Mouse (Mus musculus) lung, adult 18-20 months (tissue): ENCODE measurements at regions not wholly inside any gene's neighbourhood (a gene's known extent, or its start where the extent isn't known, plus 50 kb on each side); places are given as distances from the start of the nearest gene placed in this dataset.

ENCODE experiments used
- DNase-seq, 2 experiments: peaks; one replicate each; pipeline ENCODE4 v3.0.0; 2022; ENCODE audit warnings: mixed read lengths in 2 of 2

DNA sequence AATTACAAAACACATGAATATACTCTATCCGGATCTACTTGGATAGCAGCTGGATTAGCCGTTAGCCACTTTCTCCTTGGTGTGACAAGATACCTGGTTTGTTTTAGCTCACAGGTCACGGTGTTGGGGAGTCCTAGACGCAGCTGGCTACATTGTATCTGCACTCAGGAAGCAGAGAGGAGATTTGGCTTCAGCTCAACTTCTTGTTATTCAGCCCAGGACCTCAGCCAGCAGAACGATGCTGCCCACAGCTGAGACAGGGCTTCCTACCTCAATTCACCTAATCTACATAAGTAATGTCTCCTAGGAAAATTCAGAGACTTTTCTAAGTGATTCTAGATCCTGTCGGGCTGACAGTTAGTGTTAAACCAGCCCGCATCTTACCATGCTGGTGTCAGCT is 289.4 kb downstream of the 3100002H09Rik start:
- no peak for DNase-seq

DNA sequence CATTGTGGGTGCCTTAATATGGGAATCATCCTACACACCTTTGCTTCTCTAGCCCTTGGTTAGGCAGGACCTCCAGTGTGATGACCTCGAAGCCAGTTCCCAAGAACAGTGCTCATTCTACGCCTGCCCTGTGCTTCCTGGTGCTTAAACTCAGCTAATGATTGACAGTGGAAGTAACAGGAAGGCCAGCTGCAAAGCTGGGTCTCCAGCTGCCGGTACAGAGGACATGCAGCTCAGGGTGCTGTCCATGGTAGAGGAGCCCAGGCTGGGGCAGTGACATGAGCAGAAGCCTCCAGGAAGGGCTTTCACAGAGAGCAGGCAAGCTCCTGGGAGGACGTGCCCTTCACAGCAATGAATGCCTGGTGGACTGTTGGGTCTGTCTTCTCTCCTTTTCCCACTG is 293.6 kb downstream of the 3100002H09Rik start:
- no peak for DNase-seq

DNA sequence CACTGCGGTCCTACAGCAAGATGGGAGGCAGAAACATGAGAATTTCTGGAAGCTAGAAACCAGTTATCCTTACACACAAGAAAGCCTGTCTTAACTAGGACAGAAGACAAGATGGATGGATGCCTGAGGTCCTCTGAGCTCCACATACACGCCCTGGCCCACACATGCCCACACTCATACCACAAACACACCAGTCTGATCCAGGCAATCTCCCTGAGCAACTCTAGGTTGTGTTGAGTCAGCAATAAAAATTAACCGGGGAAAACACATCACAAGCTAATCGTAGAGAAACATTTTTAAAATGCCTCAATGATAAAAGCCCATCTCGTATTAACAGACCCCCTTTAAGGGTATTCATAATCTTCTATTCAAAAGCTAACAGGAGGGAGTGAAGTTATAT is 298.9 kb downstream of the 3100002H09Rik start:
- DNase-seq = no peak

DNA sequence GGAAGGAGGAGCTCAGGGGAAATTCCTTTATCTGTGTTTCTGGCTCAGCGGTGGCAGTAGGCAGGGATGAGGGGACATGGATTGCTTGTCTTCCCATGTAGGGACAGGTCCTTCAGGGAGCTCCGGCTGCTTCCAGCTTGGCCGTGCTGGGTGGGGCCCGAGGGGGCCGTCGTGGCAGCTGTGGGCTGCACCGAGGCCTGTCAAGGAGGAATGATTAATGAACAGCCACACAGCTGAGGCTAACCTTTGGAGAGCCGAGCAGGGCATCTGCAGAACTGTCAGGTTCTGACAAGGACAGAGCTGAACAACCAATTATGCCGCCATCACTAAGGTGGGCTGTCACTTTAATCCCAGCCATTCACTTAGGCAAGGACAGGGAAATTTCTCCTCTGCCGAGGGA is 300.0 kb downstream of the 3100002H09Rik start:
- DNase-seq = no peak

DNA sequence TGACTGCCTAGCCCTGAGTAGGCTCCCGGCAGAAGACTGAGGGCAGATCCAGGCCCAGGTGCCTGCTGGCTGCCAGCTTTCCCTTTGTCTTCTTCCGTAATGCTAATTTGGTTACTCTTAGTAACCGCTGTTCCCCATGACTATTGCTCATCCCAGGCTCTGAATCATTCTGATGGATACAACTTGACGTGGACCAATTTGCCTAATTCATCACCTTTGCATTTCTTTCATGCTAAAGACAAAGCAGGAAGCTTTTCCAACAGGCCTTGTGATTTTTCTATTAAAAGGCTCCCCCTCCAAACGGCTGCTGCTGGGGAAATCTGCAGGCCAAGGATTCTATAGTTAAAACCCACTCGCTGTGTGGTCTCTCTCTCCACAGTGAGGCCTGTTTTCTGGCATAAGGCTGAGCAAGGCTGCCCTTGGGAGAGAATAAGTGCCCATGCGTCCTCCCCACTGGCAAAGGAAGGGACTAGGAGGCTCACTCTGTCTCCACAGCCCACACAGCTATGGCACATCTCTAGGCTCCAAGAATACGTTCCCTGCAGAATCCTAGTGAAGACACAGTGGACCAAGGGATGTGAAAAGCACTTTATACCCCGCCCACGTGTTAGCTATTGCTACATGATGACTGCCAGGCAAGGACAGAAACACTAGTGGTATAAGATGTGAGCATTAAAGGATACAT is 304.6 kb downstream of the 3100002H09Rik start:
- DNase-seq = no peak

DNA sequence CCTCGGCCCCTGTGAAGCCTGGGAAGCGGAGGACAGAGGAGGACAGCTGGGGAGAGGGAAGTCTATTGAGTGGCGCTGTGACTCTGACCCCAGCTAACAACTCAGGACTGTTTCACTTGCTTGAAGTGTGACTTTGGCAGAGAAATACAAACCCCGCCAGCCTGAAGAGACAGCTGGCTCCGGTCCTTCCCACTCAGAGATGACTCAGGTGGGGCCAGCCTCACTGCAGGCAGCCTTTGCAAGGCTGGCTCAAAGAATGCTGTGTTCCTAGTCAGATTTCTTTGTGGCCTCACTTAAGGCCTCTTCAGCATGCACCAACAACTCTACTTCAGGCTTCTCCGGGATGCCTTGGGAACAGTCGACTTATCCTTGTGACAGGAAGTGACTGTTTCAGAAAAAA is 307.7 kb downstream of the 3100002H09Rik start:
- DNase-seq = no peak

DNA sequence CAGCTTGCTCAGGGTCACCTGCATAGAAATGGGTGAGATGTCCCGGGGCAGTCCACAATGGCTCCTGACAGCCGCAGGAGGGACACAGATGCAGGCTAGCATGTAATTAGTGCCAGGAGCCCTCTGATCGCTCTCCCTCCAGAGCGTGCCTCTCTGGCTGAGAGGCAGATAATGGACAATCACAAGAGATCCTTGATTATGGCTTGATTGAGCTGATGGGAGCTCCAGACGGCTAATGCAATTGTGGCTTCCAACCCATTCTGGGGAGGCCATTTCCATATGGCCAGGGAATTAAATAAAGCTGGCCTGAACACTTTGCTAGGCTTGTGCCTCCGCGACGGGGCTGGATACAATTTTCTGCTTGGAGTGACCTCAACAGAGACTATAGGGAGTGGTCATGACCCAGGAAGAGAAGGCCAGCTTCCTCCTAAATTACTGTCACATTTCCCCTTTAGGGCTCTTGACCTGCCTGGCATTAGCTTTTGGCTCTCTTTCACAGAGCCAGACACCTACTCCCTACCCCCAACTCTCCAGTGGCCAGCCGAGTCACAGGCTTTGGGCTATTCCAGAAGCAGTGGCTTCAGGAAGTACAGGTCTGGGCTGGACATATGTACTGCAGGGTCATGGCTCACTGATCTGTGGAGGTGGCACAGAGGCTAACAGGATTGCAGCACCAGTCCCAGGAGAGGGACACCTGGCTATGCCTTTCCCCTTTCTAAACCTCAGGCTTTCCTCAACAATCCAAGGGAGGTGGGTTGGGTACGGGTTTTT is 311.8 kb downstream of the 3100002H09Rik start:
- DNase-seq = no peak

DNA sequence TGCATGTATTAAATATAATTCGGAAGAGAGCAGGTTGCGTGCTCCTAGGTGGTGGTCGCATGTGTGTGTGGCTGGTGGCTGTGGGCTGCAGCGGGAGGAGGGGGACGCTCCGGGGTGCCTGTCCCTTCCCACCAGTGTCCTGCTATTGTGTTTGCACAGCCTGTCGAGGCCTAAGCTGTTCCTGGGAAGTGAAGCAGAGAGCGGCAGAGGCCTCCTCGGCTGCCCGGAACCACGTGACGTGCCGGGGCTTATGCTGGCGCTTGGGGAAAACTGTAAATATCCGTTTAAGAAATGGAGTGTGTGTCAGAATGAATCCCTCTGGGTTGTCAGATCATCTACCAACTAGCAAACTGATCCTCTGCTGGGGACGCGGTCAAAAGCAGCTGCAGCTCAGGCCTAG is 318.3 kb downstream of the 3100002H09Rik start:
- no peak for DNase-seq

DNA sequence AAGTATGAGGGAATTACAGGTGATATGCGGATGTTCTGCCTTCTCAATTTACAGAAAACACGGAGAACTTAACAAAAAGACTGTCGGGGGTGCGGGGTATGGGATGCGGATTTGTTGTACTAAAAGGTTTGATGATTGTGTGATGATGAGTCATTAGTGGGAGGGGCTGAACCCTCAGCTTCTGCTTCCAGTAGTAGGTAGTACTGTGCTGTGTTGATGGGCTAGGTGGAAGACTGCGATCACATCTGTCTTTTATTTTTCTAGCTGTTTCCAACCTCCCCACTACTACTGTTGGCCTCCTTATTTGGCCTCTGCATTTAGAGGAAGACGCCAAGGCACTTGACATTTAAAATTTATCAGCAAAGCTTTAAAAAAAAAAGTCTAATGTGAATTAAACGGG is 318.8 kb downstream of the 3100002H09Rik start:
- DNase-seq = no peak

DNA sequence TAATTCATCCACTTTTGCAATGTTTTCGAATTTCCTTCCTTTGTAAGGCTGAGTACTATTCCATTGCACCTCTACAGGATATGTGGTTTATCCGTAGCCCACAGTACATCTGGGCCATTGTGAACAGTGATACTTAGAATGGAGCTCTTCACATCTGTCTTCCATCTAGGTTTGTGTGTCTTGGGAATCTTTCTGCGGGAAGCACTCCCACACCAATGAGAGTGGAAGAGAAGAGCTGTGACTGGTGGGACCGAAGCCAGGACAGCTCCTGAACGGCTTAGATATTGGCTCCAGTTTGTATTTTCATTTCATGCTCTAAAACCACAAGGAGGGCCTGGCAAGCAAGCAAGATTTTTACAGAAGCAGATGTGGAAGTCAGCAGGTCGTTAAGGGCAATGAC is 323.1 kb downstream of the 3100002H09Rik start:
- no peak for DNase-seq

DNA sequence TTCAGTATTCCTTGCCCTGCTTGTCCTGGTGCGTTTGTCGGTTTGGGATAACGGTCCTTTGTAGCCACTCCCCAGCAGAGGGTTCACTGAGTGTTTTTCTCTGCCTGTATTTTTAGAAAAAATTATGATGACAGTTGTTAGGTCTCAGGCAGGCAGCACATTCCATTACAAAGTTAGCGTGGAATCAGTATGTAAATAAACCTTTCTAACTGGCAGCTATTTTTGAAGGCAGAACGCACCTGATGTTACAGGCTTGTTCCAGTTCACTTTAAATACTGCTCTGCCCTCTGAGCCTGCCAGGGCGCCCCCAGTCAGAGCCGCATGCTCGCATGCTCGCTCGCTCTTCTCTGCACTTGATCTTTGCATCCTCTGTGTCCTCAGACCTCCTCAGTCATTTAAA is 331.9 kb downstream of the 3100002H09Rik start:
- DNase-seq = no peak

DNA sequence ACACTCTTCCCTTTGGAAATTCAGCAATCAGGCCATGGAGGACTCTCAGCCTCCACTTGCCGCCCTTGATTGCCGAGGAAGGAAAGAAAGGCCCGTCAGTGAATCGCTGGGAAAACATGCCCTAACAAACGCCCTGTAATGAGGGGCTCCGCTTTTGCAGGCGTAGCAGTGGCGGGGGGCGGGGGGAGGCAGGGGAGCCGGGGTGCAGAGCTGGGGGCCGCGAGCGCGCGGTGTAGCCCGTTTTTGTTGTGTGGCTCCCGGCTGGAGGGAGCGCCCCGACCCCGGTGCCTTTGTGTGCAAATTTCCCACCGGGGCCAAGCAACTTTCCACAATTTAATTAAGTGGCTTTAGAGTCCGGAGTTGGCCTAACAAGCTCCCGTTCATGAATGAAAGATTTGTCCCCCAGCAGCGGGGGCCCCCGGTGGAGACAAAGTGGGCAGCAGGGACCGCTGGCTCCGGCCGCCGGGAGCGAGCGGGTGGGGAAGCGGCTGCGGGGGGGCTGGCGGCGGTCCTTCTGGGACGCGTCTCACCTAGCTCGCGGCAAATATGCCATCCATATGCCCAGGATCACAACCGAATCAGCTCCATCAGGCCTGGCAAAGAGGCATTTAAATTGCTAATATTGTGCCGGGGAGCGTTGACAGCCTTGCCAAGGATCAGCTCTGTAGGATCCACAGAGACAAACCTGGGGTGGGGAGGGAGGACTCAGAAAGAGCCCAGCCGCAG is 333.0 kb downstream of the 3100002H09Rik start:
- DNase-seq = peak; percentile 21 to 46

DNA sequence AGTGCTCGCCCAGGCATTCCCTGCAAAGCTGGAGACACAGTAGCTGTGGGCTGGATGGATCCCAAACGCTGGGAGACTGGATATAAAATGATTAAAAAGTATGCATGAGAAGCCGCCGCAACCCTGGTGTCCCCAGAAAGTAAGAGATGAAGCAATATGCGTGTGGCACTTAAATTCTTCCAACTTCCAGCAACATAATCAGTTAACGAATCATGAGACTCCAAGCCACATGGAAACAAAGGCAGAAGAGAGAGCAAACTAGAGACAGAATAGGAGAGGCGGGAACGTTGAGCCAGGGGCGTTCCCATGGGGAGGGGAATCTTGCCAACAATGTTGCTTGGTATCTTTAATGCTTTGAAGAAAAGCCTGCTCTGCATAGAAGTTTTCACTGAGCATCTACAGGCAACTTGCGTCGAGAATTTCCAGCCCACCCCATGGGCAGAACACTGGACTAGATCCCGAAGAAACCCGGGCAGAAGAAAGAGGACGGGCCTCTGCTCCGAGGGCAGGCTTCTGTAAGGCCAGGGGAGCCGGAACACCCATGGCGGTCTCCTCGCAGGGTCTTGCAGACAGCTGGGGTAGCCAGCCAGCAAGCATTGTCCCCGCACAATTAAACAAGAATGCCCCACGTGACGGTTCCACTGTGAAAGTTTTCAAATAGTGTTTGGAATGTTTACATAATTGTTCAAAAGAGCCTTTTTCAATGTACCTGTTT is 333.7 kb downstream of the 3100002H09Rik start:
- peak in 1 of 2 experiments; percentile 7 for DNase-seq

DNA sequence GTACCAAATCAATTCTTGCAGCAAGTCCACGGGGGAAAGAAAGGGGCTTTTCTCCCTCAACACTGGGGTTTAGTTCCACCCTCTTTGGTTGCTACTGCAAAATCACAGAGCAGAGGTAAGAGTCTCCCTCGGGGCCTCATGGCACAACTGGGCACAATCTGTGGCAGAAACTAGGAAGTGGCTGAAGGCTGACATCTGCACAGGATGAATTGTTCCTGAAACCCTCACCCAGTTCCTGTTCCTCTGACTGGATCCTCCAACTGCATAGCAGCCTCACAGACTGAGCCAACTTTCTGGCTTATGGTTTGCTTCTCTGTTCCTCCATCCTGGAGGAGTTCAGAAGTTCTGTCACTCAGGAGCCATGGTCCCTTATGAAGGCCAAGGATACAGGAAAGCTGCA is 338.6 kb downstream of the 3100002H09Rik start:
- no peak for DNase-seq

DNA sequence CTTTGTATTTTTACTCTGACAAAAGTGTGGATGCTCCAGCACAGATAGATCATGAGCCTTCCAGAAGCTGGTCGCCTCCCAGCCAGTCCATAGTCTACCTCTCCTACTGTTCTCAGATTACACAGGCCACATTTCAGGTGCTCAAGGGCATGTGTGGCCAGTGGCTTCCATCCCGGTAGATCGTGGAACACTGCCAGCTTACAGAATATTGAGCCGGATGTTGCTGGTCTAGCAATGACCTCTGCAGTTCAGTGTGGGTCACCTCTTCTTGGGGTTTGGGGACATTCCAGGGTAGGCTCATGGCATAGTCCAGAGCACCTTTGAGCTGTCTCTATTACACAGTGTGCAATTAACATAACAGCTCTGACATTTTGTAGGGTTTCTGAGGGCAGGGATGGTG is 342.2 kb downstream of the 3100002H09Rik start:
- no peak for DNase-seq

DNA sequence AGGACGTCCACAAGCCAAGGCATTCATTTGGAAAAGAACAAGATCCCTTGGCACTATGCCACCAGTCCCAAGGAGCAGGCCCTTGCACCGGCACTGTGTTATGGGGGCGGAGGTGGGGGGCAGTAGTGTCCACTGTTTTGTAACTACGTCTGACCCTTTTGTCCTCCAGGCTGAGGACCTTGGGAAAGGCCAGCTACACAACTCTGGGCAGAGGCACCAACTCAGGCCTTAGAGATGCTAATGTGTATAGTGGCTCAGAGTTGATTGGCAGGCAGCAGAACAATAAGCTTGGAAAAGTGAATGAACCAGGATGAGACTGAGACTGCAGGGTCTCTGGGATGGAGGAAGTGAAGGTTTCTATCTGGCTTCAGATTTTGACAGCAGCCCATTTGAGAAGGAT is 344.0 kb downstream of the 3100002H09Rik start:
- no peak for DNase-seq

DNA sequence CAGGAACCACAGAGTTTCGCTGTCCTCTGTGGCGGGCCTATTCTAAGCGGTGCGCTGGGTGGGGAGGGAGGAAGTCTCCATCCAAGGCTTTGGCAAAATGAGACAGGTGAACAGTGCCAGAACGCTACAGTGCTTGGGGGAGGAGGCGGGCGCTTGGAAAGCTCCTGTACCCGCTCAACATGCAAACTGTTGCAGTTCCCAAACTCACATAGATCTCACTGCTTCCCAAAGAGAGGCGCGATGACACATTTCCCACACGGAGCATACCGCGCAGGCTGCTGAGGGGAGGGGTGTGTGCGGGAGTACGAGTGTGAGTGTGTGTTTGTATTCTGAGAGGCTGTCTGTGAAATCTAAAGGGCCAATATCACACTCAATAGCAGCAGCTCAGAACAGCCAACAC is 345.1 kb downstream of the 3100002H09Rik start:
- no peak for DNase-seq

DNA sequence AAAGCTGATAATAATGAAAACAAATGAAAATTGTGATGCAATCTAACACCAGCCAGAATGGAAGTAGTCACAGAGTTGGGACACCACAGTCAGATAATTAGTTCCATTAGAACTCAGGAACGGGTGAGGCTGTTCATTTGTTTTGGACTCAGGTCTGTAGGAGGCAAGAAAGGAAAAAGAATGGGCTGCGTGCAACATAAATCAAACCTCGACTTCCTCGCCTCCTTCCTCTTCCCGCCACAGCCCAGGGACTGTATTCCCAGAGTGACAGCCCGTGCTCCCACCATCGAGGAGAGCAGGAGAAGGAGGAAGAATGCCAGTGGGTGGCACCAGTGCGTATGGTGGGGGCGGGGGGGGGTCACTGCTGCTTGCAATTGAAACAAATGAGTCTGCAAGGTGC is 339.2 kb upstream of the 4930535I16Rik start:
- no peak for DNase-seq

DNA sequence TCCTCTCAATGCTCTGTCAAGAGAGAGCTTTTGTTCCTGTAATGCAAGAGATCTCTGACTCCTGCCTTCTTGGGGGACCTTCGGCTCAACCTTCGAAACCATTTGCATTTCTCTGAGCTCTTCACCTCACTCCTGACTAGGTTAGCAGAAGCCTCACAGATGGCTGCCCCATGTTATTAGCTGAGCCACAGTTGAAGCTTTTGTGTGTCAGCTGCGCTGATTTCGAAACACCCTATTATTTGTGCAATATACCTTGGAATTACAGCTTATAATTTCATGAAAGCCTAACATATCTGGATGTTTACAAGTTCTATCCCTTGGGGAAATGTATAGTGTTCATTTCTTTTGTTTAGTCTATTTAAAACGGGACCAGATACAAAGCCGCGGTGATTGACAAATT is 338.7 kb upstream of the 4930535I16Rik start:
- no peak for DNase-seq

DNA sequence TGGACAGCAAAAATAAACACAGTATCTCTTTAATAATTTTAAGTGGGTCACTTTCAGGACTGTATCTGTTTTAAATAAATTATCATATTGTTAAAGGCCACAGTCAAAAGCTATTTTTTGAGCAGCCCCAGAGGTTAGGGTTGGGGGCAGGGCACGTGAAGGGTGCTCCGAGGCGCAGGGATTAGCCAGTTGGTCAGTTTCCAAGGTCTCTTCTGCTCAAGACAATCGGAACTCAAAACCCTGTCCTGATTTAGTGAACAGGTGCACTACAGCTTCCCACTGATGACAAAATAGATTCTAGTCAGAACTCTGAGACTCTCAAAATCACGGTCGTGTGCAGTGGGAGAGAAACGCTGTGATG is 337.3 kb upstream of the 4930535I16Rik start:
- no peak for DNase-seq

DNA sequence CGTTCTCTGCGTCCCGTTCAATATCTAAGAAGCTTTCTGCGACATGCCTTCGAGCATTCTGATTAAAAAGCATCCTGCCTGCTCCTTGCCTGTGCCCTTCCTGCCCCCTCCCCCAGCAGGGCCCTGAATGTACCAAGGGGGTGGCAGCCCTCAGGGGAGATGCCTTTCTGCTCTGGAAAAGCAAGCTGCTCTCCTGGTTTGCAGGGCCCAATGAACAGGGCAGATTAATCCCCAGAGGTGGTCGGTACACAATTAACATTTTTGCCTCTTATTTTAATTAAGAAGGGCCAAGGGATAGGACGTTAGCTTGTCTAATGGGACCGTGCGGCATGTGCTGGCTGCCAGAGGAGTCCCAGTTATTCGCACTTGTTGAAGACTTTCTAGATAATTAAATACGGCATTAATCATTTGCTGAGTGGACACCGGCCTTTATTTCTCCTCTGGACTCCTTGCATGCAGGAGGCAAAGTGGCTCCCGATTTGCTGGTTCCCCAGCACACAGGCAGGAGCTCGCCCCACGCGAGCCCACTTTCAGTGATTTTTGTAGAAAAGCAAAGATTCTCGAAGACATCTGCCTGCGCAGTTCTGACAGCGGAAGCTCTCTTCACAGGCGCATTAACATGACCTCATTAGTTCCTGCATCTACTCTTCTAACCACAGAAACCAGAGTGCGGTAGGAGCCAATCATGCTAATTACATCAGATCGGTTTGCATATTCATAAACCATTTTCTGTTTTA is 336.8 kb upstream of the 4930535I16Rik start:
- DNase-seq = no peak

DNA sequence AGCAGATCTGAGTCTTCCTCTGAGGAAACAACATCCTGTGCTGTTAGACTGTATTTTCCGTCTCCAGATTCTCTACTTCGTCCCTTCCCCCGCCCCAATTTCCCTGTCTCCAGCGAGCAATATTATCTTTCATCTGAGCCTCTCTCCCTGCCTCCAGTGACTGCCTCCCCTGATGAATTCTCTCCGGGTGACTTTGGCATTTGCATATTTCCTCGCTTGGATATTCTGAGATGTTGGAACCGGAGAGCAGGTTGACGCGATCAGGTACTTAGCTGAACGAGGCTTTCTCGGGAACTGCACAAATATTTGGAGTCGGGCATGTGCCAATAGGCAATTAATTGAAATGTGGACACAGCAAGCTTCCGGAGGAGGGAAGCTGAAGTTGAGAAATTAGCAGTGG is 323.8 kb upstream of the 4930535I16Rik start:
- peak in 1 of 2 experiments; percentile 5 for DNase-seq

DNA sequence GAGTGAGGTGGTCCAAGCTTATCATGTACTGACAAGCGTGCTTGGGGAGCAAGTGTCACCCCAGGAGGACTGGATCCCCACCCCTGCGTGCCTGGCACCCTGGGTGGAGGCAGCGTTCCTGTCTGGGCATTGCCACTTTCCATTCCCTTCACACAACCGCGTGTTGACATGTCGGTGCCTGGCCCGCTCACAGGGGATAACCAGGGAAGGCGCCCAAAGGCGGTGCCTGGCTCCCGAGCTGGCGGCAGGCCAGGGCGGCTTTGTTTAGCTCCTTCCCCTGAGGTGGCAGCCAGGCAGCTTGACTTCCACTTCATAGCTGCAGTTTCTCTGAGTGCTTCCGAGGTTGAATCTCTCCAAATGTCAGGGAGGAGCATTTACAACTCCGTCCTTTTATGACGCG is 318.7 kb upstream of the 4930535I16Rik start:
- peak; percentile 63 to 78 for DNase-seq
